Mouse (Mus musculus) naive thymus-derived CD4-positive, alpha-beta T cell, adult 5 months (primary cell): ENCODE data around the gene Gskip. TPM values are rescaled to one million over a fixed set of nuclear protein-coding genes. Genes with fewer than 3 reads are reported as not detected.

ENCODE experiments used
- polyA plus RNA-seq: library from polyadenylated mRNA; unstranded; fragments of 100-300 nt; shearing (Covaris generic); gene quantifications from one replicate; pipeline ENCODE4 v1.2.1, GENCODE M21; 2017

Gskip gene
- polyA plus RNA-seq = 21.2 TPM

GRCm38 (mm10) chr12:105683933-105684901 lies at the start of gene Gskip:
Gene Gskip (plus strand): TSS chr12:105684829.

GRCm38 (mm10) chr12:105685001-105685691 lies 517 bp downstream of the Gskip start, which contains the start of gene Atg2b:
Gene Atg2b (minus strand): TSS chr12:105685211.

GRCm38 (mm10) chr12:105705799-105706487 lies 21.3 kb downstream of the Gskip start, which contains the start of gene Ak7:
Gene Ak7 (plus strand): TSS chr12:105705976.

Other genes starting within 250 kb of the Gskip start
- not detected for gene D430019H16Rik, start 231.0 kb upstream of the Gskip start, polyA plus RNA-seq
- not detected for gene Bdkrb2, start 121.6 kb upstream of the Gskip start, polyA plus RNA-seq
- not detected for gene Bdkrb1, start 81.7 kb upstream of the Gskip start, polyA plus RNA-seq
- gene Atg2b, start 382 bp downstream of the Gskip start, polyA plus RNA-seq = 27.0 TPM
- gene Ak7, start 21.1 kb downstream of the Gskip start, polyA plus RNA-seq = not detected
- gene Papola, start 99.9 kb downstream of the Gskip start, polyA plus RNA-seq = 224 TPM